Mouse (Mus musculus) ES-E14 (cell line): ENCODE results near the gene 4930518I15Rik.

Experiments used
- CHD2 ChIP-seq: IDR thresholded peaks from 2 replicates; pipeline ENCODE4 v1.6.1; 2014; ENCODE audit warnings: mild to moderate bottlenecking, low read depth, low read length, inconsistent platforms
- MAFK ChIP-seq: IDR thresholded peaks from 2 replicates; pipeline ENCODE4 v1.6.1; 2014; ENCODE audit warnings: mild to moderate bottlenecking, low read depth, low read length, inconsistent platforms; ENCODE audit not compliant: insufficient read depth
- ZC3H11A ChIP-seq: IDR thresholded peaks from 2 replicates; pipeline ENCODE4 v1.6.1; 2012; ENCODE audit warnings: low read depth, mild to moderate bottlenecking, inconsistent platforms, low read length, borderline replicate concordance
- ZNF384 ChIP-seq: IDR thresholded peaks from 2 replicates; pipeline ENCODE4 v1.6.1; 2012; ENCODE audit warnings: low read depth, low read length, inconsistent platforms

DNA sequence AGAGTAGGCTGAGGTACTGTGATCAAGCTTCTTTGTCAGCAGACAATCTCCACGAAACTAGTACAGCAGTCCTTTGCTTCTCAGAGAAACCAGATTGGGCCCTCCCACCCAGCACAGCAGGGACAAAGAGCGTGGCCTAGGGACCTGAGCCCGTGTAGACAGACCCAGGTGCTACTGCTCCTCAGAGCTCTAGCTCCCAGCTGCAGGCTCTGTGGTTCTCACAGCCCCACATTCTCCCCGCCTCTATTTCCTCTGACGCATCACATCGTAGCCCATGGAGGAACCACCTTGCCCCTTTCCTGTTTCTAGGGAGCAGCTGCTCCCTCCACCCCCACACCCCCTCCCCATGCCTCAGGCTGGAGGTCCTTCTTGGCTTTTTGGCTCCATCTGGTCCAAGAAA lies 29.3 kb upstream of the 4930518I15Rik start, which contains the start of gene Sla2:
- TF ChIP-seq CHD2 (no peak), ZNF384 (no peak), MAFK (no peak), ZC3H11A (no peak)
